Mouse (Mus musculus): Measurements from ENCODE around the gene Mgat5. TPM values are rescaled to one million over a fixed set of nuclear protein-coding genes. Genes with fewer than 3 reads are reported as not detected.

Mgat5 gene
- polyA plus RNA-seq, 1 experiment = 24.1 TPM

DNA sequence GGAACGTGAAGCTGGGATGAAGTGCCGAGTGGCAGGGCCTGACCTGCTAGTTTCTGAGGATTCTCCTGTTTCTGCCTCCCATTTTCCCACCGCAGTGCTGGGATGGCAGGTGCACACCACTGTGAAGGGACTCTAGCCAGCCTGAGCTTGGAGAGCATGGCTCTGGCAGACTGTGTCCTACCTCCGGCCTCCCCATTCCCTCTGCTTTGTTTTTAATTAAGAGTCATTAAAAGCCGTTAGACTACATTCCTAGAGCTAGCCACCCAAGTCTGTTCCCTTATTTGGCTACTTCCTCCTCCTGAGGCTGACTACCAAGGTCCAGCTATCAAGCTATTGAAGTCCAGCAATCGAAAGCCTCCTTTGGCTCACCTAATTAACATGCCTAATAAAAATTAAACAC lies 56.2 kb downstream of the Mgat5 start:
- WGBS = 95% methylated on average over 6 of the region's 6 CpGs
- H3K4me1 ChIP-seq (replicated peaks; ENCODE audit: control insufficient read depth, insufficient read depth, low read length) = 0 out of 2 replicates have a peak, but pooled peaks cover 2% of the 10 kb centered on the region
- no peak overlapping the region for H3K4me3 ChIP-seq (ENCODE audit: control insufficient read depth, insufficient read depth, low read length)
- no peaks in the 10 kb centered on the region for H3K27me3 ChIP-seq (ENCODE audit: control insufficient read depth, insufficient read depth, low read length)
- no peak overlapping the region for H3K27ac ChIP-seq (ENCODE audit: control insufficient read depth, insufficient read depth, low read length)
- peaks cover 3% of the 10 kb centered on the region for H3K36me3 ChIP-seq (ENCODE audit: control insufficient read depth, insufficient read depth, low read length)
- DNase-seq = no peak
- TF ChIP-seq CTCF (IDR thresholded peaks at IDR 0.05; ENCODE audit: borderline replicate concordance, control insufficient read depth, extremely low read depth, insufficient read depth, low read length, poor library complexity) = no peak
- TF ChIP-seq POLR2A (IDR thresholded peaks at IDR 0.05; ENCODE audit: control insufficient read depth, extremely low read depth, insufficient read depth, low read length, poor library complexity) = no peak

DNA sequence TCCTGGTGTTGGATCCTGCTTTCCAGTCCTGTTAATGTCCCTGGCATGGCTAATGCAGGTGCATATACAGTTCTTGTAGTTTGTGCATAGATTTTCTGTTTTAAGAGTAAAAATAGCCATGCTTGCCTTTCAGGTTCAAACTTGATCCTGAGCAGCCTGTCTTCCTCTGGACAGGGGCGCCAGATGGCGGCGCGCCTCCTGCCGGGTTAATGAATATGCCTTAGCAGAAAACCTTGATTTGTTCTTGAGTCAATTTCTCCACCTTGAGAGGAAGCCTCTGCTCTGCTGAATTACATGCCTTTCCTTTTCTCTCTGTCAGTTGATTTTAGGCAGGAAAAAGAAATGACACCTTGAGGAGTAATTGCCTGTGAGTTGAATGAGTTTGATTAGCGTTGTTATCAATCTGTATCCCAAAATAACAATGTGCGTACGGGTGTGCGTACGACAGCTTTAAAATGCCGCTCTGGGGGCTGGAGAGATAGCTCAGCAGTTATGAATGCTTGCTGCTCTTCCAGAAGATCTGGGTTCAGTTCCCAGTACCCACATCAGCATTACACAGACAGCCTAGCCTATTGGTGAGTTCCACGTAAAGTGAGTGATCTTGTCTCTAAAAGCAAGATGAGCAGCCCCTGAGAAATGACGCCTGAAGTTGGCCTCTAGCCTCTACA lies 57.5 kb downstream of the Mgat5 start:
- H3K4me1 ChIP-seq (replicated peaks; ENCODE audit: control insufficient read depth, insufficient read depth, low read length) = 0 out of 2 replicates have a peak, but pooled peaks cover 2% of the 10 kb centered on the region
- WGBS = 95% methylated on average over 13 of the region's 13 CpGs
- TF ChIP-seq POLR2A (IDR thresholded peaks at IDR 0.05; ENCODE audit: control insufficient read depth, extremely low read depth, insufficient read depth, low read length, poor library complexity) = no peak
- TF ChIP-seq CTCF (IDR thresholded peaks at IDR 0.05; ENCODE audit: borderline replicate concordance, control insufficient read depth, extremely low read depth, insufficient read depth, low read length, poor library complexity) = no peak
- H3K27ac ChIP-seq (ENCODE audit: control insufficient read depth, insufficient read depth, low read length) = no peak overlapping the region
- no peaks in the 10 kb centered on the region for H3K27me3 ChIP-seq (ENCODE audit: control insufficient read depth, insufficient read depth, low read length)
- H3K36me3 ChIP-seq (ENCODE audit: control insufficient read depth, insufficient read depth, low read length) = no peaks in the 10 kb centered on the region
- H3K4me3 ChIP-seq (ENCODE audit: control insufficient read depth, insufficient read depth, low read length) = no peak overlapping the region
- no peak for DNase-seq

DNA sequence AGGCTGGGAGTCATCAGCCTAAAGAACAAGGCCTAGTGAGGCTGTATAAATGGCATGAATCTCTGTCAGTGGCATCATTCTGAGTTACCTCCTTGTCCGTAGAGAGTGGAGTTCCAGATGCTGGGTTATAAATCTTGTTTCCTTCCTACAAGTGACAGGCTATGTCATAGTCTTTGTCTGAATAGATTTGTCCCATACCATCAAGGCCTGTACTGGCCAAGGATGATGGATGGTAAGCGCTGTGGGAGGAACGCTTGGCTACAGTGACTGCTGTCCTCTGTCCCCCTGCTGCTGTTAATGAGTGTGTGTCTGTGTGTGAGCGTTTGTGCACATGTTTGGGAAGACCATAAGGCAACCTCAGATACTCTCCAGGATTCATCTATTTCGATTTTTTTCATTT lies 63.2 kb downstream of the Mgat5 start:
- 96% methylated on average over 5 of the region's 5 CpGs for WGBS
- no peak overlapping the region for H3K4me3 ChIP-seq (ENCODE audit: control insufficient read depth, insufficient read depth, low read length)

DNA sequence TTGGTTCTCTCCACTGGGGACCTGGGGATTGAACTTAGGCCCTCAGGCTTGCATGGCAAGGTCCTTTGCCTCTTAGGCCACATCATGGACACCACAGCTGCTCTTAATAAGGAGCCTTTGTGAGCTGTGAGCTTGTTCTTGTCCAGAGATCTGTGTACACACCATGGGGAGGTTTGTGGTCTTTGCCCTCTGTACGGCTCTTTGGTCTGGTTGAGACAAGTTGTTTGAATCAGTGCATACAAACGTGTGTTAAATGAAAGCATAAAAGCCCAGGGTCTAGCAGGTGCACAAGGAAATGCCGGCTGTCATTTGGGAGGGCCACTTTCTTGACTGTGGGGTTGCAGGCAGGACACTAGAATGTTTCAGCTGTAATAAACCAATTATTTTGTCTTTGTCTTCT lies 64.5 kb downstream of the Mgat5 start:
- H3K4me3 ChIP-seq (ENCODE audit: control insufficient read depth, insufficient read depth, low read length) = no peak overlapping the region
- peaks cover 4% of the 10 kb centered on the region; the same call in 1 of the 2 replicates for H3K36me3 ChIP-seq (ENCODE audit: control insufficient read depth, insufficient read depth, low read length)
- TF ChIP-seq POLR2A (IDR thresholded peaks at IDR 0.05; ENCODE audit: control insufficient read depth, extremely low read depth, insufficient read depth, low read length, poor library complexity) (no peak), CTCF (IDR thresholded peaks at IDR 0.05; ENCODE audit: borderline replicate concordance, control insufficient read depth, extremely low read depth, insufficient read depth, low read length, poor library complexity) (no peak)
- peaks cover 21% of the 10 kb centered on the region for H3K4me1 ChIP-seq (replicated peaks; ENCODE audit: control insufficient read depth, insufficient read depth, low read length)
- no peak for DNase-seq
- H3K27ac ChIP-seq (ENCODE audit: control insufficient read depth, insufficient read depth, low read length) = no peak overlapping the region
- WGBS = 16% methylated on average over 3 of the region's 3 CpGs
- no peaks in the 10 kb centered on the region for H3K27me3 ChIP-seq (ENCODE audit: control insufficient read depth, insufficient read depth, low read length)

More for the DNA sequence above, 63.2 kb downstream of the Mgat5 start:
- no peaks in the 10 kb centered on the region for H3K27me3 ChIP-seq (ENCODE audit: control insufficient read depth, insufficient read depth, low read length)
- no peaks in the 10 kb centered on the region for H3K36me3 ChIP-seq (ENCODE audit: control insufficient read depth, insufficient read depth, low read length)
- H3K27ac ChIP-seq (ENCODE audit: control insufficient read depth, insufficient read depth, low read length) = no peak overlapping the region
- TF ChIP-seq POLR2A (IDR thresholded peaks at IDR 0.05; ENCODE audit: control insufficient read depth, extremely low read depth, insufficient read depth, low read length, poor library complexity) (no peak), CTCF (IDR thresholded peaks at IDR 0.05; ENCODE audit: borderline replicate concordance, control insufficient read depth, extremely low read depth, insufficient read depth, low read length, poor library complexity) (no peak)
- DNase-seq = no peak
- peaks cover 23% of the 10 kb centered on the region for H3K4me1 ChIP-seq (replicated peaks; ENCODE audit: control insufficient read depth, insufficient read depth, low read length)

DNA sequence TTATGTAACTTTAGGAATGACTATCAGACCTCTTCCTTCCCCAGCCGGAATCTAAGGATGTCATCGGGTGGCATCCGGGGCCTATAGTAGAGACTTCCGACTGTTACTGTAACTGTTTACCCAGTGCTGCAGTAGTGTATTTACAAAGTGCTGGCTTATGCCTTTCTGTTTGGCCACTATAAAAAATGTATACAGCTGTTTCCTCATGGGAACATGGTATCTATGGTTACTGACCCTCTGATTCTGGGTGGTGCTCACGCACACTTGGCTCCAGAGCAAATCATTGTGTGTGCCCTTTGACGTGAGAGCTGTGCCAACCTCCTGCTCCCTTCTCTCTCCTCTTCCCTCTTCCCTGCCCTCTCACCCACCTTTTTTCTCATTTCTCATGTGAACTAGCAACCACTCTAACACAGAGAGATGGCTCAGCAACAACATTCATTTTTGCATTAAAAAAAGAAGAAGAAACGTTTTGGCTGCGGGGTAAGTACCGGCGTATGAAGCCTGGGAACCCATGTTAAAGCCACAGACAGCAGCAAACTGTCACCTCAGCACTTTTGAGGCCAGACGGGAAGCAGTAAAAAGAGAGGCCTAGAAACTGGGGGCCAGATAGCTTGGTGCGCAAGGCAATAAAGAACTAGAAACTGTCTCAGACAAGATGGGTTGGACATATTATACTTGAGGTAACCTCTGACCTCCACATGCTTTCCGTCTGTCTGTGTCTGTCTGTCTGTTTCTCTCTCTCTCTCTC lies 65.6 kb downstream of the Mgat5 start:
- DNase-seq = peak; percentile 16
- H3K27ac ChIP-seq (ENCODE audit: control insufficient read depth, insufficient read depth, low read length) = no peak overlapping the region

DNA sequence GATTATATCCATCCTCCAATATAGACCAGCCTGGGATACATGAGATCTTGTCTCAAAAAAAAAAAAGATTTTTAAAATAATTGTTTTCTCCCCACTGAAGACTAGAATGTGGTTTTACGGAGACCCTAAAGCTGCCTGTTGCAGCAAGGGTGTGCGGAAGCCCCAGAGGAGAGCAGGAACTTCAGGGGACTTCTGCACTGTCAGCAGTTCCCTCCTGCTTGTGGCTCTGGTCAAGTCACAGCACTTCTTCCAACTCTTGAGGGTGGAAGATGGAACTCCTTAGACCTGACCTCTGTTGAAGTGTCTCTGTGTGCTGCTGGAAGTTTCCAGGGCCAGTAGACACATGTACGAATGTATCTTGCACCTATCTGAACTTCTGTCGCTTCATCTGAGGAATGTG lies 66.3 kb downstream of the Mgat5 start:
- Histone ChIP-seq H3K27ac (ENCODE audit: control insufficient read depth, insufficient read depth, low read length) (no peak overlapping the region), H3K36me3 (ENCODE audit: control insufficient read depth, insufficient read depth, low read length) (peaks cover 4% of the 10 kb centered on the region; the same call in 1 of the 2 replicates), H3K4me1 (replicated peaks; ENCODE audit: control insufficient read depth, insufficient read depth, low read length) (peaks cover 21% of the 10 kb centered on the region), H3K4me3 (ENCODE audit: control insufficient read depth, insufficient read depth, low read length) (no peak overlapping the region), H3K27me3 (ENCODE audit: control insufficient read depth, insufficient read depth, low read length) (no peaks in the 10 kb centered on the region)
- WGBS = 82% methylated on average over 4 of the region's 4 CpGs
- TF ChIP-seq CTCF (IDR thresholded peaks at IDR 0.05; ENCODE audit: borderline replicate concordance, control insufficient read depth, extremely low read depth, insufficient read depth, low read length, poor library complexity) (no peak), POLR2A (IDR thresholded peaks at IDR 0.05; ENCODE audit: control insufficient read depth, extremely low read depth, insufficient read depth, low read length, poor library complexity) (no peak)
- no peak for DNase-seq

More for the DNA sequence above, 65.6 kb downstream of the Mgat5 start:
- WGBS = 62% methylated on average over 13 of the region's 13 CpGs
- Histone ChIP-seq H3K27me3 (ENCODE audit: control insufficient read depth, insufficient read depth, low read length) (no peaks in the 10 kb centered on the region), H3K4me1 (replicated peaks; ENCODE audit: control insufficient read depth, insufficient read depth, low read length) (peaks cover 21% of the 10 kb centered on the region), H3K36me3 (ENCODE audit: control insufficient read depth, insufficient read depth, low read length) (peaks cover 4% of the 10 kb centered on the region; the same call in 1 of the 2 replicates), H3K4me3 (ENCODE audit: control insufficient read depth, insufficient read depth, low read length) (no peak overlapping the region)
- TF ChIP-seq CTCF (IDR thresholded peaks at IDR 0.05; ENCODE audit: borderline replicate concordance, control insufficient read depth, extremely low read depth, insufficient read depth, low read length, poor library complexity) (no peak), POLR2A (IDR thresholded peaks at IDR 0.05; ENCODE audit: control insufficient read depth, extremely low read depth, insufficient read depth, low read length, poor library complexity) (no peak)

Data from thymus, adult 2 months (tissue).